Mouse (Mus musculus): ENCODE measurements around the gene Dazap1.
"Not testable (repeated sequence)": the region's sequence is repeated elsewhere in the genome, so short reads cannot be mapped to it uniquely, and the experiment has no call there.

Gene Dazap1

DNA sequence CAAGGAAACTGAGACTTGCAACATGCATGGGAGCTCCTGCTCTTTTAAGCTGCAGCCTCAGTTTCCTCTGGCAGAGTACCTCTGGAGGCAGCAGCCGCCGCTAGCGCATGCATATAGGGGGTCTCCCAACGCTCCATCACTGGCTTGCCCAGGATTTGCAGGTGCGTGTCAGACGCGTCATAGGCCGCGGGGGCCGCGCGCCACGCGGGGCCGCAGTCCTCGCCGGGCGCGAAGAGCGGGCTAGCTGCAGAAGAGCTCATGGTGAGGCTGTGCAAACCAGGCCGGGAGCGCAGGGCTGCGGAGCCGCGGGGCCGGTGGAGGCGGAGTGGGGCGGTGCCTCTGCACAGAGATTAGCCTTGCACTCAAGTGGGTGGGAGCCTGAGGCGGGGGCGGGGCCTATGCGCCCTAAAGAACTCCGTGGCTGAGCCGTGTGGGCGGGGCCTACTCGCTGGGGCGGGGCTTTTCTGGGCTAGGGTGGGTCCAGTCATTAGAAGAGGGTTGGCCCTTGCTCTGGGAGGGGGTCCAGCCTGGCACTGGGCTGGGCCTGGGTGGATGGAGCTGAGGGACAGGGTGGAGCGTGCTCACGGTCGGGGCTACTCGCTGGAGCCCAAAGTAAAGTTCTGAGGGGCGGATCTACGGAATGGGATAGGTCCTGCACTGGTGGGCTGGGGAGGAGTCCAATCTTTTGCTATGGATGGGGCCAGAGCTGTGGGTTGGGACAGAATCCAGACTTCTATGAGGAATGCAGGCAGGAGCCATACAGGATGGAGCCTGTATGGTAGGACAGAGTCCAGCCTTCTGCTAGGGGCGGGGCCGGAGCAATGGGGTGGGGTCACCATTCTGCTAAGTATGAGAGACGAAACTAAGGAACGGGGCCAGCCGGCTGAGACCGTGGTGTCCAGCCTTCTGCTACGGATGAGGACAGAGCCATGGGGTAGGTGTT is at the start of gene Dazap1, which contains the start of gene Gamt:
TSS of gene Dazap1 (plus strand) at position 845 of the 943 bp plus-strand sequence.
TSS of gene Gamt (minus strand) at position 371 of the 943 bp plus-strand sequence.
- peak; percentile 100 for DNase-seq

DNA sequence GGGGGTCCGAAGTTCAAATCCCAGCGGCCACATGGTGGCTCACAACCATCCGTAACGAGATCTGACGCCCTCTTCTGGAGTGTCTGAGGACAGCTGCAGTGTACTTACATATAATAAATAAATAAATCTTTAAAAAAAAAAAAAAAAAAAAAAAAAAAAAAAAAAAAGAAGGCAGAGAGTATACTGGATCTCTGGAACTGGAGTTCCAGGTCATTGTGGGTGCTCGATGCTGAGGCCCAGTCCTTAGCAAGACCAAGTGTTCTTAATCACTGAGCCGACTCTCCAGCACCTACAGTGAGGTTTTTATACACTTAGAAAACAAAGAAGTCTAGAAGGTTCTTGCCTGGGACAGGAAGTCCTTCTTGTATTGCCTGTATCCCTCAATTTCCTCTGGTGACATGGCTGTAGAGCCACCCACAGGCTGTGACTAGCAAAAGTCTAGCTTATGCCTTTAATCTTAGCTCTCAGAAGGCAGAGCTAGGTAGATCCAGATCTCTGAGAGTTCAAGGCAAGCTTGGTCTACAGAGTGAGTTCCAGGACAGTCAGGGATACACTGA is 49.7 kb upstream of the Dazap1 start:
- not testable (repeated sequence) for DNase-seq

DNA sequence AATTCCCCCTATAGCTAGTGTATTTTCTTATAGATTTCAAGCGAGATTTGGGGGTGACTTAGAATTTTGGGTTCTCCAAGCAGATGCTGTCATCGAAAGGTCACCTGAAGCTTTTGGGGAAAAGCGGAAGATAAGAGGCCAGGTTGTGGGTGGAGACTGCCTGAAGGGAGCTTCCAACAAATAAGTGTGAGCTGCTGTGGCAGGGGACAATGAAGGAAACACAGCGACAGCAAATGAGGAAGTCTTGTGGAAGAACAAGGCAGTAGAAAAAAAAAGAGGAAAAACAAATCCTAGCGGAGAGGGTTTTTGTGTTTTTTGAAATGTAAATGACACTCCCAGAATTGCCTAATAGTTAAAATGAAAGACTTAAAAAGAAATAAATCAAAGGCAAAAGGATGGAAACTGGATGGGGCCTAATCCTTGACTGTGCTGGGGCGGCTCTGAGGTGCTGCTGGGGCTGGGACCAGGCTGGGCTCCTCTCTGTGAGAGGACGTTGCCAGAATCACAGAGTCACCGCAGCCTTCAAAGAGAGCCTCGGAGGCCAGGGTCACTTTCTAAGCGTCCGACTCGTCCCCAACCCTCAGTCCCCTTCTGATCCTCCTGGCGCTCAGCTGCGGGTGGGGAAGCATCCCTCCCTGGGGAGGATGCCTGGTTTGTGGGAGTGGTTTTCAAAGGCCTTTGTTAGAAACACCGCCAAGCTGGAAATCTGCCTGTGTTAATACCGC is 46.1 kb upstream of the Dazap1 start:
- no peak for DNase-seq

DNA sequence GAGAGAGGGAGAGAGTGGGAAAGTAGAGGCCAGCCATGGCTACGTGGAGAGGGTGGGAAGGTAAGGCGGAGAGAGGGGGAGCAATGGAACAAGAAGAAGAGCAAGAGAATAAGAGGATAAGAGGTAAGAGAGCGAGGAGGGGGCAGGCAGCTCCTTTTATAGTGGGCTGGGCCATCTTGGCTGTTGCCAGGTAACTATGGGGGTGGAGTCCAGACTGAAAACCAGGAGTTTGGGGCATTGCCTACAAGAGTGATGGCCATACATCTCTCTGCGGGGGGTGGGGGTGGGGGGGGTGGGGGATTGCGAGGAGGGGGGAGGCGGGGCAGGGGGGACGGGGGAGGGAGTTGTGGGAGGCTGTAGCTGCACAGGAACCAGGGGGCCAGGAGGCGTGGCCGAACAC is 40.6 kb upstream of the Dazap1 start:
- DNase-seq, result no peak

DNA sequence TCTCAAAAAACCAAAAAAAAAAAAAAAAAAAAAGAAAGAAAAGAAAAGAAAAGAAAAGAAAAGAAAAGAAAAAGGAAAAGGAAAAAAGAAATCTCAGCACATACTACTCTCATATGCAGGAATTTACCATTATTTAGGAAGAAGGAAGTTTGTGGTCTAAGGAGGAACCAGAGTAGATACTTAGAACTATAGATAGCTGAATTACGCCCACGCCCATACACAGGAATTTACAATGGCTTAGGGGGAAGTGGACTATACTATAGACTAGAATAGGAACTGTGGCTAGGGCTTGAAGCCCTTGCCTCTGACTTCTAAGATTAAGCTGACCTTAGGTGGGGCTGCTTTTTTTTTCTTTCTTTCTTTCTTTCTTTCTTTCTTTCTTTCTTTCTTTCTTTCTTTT is 38.1 kb upstream of the Dazap1 start:
- DNase-seq, result not testable (repeated sequence)

DNA sequence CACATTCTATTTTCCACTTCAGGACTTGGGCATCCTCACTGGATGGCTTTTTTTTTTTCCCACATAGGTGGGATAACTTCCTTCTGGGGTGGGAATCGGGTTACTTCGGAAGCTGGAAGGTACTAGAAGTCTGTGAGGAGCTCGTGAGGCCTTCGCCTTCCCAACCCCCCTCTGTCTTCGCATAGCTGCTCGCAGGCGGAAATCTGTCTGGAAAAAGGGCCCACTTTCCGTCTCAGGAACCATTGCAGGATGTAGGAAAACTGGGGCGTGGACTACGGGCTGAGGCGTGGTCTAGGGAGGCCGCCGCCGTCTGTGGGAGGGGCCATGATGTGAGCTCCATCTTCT is 35.2 kb upstream of the Dazap1 start:
- no peak for DNase-seq

DNA sequence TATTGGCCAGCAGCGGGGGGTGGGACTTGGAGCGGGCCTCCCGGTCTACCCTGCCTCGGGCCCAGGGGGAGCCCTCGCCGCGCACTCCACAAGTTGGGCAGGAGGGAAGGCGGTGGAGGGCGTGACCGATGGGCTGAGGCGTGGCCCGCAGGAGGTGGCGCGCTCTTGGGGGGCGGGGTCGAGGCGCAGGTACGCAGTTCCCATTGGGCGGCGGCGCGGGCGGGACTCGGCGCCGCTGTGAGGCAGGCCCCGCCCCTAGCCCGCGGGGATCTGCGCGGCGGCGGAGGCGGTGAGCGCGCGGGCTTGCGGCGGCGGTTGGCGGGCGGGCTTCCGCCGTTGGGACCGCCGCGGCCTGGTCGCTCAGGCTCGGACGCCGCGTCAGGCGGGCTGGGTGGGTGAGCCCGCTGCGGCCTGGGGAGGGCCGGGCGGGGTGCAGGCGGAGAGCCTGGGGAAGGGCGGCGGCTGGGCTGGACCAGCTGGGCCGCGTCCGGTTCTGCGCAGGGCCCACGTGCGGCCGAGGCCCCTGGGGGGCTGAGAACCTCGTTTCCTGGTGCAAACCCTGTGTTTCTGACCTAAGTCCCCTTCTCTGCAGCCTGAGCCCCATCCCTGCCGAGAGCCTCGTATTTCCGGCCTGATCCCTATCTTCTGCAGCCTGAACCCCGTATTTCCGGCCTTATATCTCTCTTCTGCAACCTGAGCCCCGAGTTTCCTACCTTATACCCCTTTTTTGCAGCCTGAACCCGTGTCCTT is 34.7 kb upstream of the Dazap1 start, which contains the start of gene Mum1:
TSS of gene Mum1 (plus strand) at position 19 of the 750 bp plus-strand sequence.
- DNase-seq, result peak; percentile 99

DNA sequence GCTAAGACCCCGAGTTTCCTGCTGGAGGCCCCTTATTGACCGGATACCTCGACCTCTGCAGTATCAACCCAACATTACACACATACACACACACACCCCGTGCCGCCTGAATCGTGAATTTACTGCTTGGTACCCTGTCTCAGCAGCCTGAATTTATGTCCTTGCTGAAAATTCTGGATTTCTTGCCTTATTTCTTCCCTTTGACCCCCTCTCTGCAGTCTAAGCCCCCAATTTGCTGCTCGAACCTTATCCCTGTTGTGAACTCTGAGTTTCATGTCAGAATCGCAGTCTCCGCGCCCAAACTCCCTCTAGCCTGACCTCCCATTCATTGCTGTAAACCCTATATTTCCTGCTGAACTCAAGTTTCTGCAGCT is 34.1 kb upstream of the Dazap1 start:
- no peak for DNase-seq

DNA sequence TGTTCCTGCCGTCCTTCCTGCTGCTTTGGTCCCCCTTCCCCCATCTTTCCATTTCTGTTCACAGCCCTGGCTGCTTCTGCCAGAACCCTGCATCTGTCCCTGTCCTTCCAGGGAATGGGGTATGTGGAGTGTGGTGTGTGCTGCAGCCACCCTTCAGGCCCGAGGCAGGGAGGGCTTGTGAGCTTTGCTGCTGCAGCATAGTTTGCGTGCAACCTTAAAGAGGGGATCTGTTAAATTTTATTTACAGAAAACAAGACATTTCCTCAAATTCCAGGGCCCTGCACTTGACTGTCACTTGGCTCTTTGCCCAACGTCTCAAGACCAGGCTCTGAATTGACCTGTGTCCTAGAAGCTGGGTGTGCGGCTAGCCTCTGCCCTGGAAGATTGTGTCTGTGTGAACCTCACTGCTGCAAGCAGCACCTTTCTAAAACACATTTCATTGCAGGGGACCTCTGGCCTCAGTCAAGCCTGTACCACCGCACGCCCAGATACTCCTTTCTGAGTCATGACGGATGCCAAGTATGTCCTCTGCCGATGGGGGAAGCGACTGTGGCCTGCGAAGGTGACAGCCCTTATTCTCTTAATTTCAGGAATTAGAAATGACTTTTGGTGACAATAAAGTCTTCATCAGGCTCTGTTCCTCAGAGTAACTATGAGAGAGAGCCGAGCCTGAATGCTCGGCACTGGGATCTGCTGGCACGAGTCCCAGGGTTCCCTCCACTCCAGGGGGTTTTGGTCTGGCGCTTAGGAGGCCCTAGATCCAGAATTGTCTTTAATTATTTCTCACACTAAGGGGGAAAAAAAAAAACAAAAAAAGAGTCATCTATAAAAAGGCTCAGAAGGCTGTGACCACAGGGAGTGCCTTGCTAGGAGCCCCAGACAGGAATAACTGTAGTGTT is 33.2 kb upstream of the Dazap1 start:
- DNase-seq, result peak; percentile 22

DNA sequence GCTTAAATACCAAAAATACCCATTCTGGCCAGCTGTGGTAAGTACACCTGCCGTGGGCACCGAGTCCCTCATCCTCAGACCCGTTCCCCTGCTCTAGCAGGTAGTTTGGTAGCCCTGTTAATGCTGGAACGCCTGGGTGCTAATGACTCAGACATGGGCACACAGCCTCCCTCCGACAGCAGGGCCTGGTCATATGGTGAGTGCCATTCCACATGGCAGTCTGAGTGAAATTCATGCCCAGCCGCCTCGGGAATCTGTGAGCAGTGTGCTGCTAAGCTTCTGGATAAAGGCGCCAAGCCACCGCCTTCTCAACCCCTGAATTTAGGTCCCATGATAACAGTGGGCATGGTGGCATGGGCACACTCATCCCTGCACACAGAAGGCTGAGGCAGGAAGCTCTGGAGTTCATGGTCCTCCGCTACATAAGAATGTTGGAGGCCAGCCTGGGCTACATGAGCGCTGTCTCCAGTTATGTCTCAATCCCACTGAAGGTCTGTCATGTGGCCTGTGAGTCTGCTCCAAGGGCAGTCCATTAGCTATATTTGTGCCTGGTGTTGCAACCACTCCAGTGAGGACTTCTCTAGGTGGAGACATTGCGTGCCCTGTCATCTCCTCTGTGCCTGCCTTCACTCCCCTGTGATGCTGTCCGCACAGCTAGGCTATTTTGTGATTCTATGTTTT is 25.0 kb upstream of the Dazap1 start:
- DNase-seq, result no peak

DNA sequence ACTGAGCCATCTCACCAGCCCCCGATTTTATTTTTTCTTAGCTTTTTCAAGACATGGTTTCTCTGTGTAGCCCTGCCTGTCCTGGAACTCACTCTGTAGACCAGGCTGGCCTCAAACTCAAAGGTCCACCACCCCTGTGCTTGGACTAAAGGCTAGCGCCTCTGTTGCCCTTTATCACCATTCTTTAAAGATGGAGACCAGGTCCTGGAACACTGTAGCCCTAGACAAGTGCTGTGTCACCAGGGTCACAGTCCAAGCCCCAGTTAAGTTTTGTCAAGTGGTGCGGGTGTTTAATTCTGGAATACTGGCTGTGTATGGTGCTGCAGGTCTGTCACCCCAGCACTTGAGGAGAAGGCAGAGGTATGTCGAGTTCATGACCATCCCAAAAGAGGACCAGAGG is 24.3 kb upstream of the Dazap1 start:
- no peak for DNase-seq

DNA sequence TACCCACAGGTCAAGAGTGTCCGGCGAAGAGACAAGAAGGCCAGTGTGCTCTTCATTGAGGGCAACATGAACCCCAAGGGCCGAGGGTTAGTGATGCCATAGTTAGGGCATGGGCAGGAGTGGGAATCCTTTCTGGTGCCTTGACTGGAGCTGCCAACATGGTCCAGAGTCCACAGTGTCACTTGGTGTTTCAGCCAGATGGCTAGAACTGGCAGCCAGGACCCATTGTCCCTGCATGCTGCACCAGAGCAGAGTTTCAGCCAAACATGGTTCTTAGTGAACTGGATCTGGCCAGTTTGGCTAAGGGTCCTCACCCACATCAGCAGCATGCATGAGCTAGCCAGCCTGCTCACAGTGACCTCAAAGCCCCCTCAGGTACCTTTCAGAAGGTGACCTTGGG is 23.0 kb upstream of the Dazap1 start:
- no peak for DNase-seq

DNA sequence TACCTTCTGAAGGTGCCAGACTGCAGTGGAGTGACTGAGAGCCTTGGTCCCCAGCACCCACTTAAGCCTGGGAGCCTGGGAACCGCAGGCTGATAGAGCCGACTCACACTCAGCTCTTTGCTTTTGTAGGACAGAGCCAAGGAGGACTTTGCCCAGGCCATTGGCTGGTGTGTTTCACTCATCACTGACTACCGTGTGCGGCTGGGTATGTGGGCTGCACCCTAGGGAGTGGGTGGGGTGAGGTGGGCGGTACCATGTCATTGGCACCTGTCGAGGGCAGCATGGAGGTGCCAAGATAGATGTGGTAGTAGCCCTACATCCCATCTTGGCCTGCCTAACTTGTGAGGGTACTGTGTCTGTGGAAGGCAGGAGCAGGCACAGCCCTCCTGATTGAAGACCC is 21.5 kb upstream of the Dazap1 start:
- no peak for DNase-seq

DNA sequence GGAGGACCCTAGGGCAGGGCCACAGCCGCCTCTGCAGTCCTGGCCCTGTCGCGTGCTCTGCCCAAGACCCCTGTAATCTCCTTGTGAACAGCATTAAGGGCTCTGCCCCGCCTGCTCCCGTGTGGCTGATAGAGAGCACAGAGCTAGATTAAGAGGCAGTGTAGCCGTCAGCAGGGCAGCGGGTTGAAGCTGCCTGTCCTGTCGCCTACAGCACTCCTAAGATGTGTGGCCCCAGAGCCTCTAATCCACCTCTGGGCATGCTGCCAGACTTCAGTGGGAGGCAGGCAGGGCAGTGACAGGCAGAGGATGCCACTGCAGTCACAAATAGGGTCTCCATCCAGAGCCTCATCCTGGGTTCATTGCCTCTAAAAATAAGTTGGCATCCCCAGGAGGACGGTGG is 19.2 kb upstream of the Dazap1 start:
- no peak for DNase-seq

DNA sequence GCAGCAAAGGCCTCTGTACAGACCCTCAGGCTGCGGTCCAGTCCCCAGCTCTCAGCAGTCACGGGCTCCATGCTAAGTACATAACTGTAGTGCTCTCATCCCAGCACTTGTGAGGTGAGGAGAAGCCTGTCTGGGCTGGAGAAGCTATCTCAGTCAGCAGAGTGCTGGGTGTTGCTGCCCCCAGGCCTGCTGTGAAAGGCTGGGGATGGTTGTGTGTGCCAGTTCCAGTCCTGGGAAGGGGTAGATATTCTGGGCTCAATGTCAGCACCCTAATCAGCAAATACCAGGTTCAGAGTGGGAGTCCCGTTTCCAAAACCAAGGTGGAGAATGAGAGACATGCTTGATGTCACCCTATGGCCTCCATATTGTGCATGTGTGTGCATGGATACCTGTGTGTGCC is 18.7 kb upstream of the Dazap1 start:
- no peak for DNase-seq

DNA sequence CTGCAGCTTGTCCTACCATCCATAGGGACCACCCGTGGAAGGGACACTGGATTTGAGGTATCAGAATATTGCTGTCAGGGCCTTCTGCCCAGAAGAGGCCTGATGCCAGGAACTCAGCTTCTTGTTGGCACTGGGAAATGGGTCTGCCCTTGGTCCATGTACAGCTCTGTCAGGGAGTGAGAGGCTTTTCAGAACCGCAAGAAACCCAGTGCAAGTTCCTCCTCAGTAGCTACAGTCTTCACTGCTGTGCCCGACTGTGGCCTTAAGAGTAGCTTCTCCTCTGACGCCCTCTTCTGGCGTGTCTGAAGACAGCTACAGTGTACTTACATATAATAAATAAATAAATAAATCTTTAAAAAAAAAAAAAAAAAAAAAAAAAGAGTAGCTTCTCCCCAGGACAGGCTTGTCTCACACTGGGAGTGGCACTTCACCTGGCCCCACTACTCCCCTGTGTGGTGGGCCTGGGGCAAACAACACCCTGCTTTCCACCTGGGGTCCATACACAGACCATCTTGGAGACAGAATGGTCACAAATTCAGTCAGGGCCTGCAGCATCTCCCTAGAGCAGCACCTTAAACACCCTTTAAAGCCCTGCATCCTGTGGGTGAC is 16.4 kb upstream of the Dazap1 start:
- peak; percentile 33 for DNase-seq

DNA sequence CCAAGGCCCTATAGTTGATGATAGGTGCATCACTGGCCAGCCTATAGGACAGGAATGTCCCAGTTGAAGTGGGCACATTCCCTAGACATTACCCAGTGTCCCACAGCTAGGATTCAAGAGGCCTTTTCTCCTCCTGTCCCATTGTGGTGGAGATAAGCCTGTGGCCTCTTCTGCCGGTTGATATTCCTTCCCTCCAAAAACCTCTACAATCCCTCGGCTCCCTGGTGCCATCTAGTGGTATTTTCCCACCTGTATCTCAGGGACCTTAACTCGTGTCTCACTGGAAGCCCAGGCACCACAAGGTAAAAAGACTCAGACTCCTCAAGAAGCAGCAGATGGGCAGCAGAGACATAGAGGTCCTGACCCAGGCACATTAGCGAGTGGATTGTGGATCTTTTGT is 15.7 kb upstream of the Dazap1 start:
- DNase-seq, result peak; percentile 90

DNA sequence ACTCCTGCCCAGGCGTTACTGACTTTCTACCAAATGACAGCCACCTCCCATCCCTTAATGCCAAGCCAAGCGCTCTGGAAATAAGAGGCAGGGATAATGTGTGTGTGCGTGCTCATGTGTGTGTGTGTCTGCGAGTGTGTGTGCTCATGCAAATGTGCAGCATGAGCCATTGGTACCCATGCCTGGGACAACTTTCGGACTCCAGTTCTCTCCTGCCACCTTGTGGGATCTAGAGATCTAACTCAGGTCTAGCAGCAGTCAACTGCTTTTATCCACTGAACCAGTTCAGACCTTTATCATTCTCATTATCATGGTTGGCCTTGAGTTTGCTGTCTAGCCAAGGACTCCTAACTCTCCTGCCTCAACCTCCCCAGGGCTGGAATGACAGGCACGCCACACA is 13.4 kb upstream of the Dazap1 start:
- no peak for DNase-seq

DNA sequence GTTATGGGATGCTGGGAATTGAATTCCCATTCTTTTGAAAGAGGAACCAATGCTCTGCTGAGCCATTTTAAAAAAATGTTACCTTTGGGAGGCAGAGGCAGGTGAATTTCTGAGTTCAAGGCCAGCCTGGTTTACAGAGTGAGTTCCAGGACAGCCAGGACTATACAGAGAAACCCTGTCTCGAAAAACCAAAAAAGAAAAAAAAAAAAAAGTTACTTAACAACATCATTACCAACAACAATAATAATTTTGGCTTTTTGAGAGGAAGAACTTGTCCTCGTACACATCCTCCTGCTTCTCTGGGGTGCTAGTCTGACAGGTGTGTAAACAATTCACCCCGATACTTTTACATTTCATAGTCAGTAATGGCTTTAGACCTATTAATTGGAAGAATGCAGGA is 12.8 kb upstream of the Dazap1 start:
- not testable (repeated sequence) for DNase-seq

DNA sequence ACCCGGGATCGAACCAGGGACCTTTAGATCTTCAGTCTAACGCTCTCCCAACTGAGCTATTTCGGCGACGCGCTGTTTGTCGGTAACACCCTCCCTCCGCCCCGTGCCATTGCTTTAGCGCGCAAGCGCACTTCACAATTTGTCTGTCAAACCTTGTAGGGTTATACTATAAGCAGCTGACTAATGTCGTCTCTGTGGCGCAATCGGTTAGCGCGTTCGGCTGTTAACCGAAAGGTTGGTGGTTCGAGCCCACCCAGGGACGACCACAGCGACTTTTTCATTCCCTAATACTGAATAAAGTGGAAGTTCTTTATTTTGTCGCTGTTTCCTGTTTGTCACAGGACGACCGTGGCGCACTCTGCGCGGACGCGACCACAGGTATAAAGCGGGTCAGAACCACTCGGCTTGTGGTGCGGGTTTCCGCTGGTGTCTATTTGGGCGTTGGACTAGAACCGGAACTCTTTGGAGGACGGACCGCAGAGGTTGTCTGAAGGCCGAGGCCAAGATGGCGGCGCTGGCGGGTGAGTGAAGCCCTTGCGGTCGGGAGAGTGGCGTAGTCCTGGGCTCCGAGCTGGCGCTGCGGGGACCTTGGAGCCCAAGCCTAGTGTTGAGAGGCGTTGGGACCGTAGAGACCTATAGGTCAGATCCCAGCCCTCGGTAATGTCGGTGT is 12.2 kb upstream of the Dazap1 start, which contains the start of gene Ndufs7:
TSS of gene Ndufs7 (plus strand) at position 151 of the 670 bp plus-strand sequence.
- DNase-seq, result peak; percentile 96
